Mouse (Mus musculus): ENCODE results near the gene BC035947. TPM values are rescaled to one million over a fixed set of nuclear protein-coding genes. Genes with fewer than 3 reads are reported as not detected.
A peak's percentile ranks its signal among the peaks of the same experiment; 100 is the strongest.
"Not testable (repeated sequence)": the region's sequence is repeated elsewhere in the genome, so short reads cannot be mapped to it uniquely, and the experiment has no call there.

BC035947 gene
- polyA plus RNA-seq, 1 experiment from 2014 or later = 0.33 TPM

- Histone ChIP-seq H3K27me3 (ENCODE audit: control insufficient read depth, insufficient read depth, low read length) (no peaks in the 10 kb centered on the region), H3K4me3 (ENCODE audit: low read depth, low read length) (no peak overlapping the region), H3K4me2 (replicated peaks; ENCODE audit: low read depth, low read length) (no peak overlapping the region), H3K9me3 (ENCODE audit: control insufficient read depth, low read depth, low read length) (no peaks in the 10 kb centered on the region), H3K4me1 (ENCODE audit: control insufficient read depth, insufficient read depth, low read length) (no peaks in the 10 kb centered on the region), H3K27ac (ENCODE audit: low read length) (no peak overlapping the region), H3K36me3 (ENCODE audit: control insufficient read depth, insufficient read depth, low read length) (no peaks in the 10 kb centered on the region), H3K9ac (replicated peaks; ENCODE audit: low read depth, low read length) (no peak overlapping the region)
- WGBS = 87% methylated on average over 7 of the region's 7 CpGs
- no peak for ATAC-seq (ENCODE audit: insufficient number of reproducible peaks, insufficient read depth, low FRiP score, low read depth)
These were observed 6.9 kb upstream of the BC035947 start for GRCm38 (mm10) chr1:78518907-78519306.

- WGBS = 82% methylated on average over 8 of the region's 8 CpGs
- H3K36me3 ChIP-seq (ENCODE audit: control insufficient read depth, insufficient read depth, low read length) = no peaks in the 10 kb centered on the region
- no peak overlapping the region for H3K9ac ChIP-seq (replicated peaks; ENCODE audit: low read depth, low read length)
- no peak overlapping the region for H3K4me3 ChIP-seq (ENCODE audit: low read depth, low read length)
- H3K4me2 ChIP-seq (replicated peaks; ENCODE audit: low read depth, low read length) = no peak overlapping the region
- H3K4me1 ChIP-seq (ENCODE audit: control insufficient read depth, insufficient read depth, low read length) = no peaks in the 10 kb centered on the region
- no peak for ATAC-seq (ENCODE audit: insufficient number of reproducible peaks, insufficient read depth, low FRiP score, low read depth)
- H3K27ac ChIP-seq (ENCODE audit: low read length) = no peak overlapping the region
- H3K9me3 ChIP-seq (ENCODE audit: control insufficient read depth, low read depth, low read length) = no peaks in the 10 kb centered on the region
- no peaks in the 10 kb centered on the region for H3K27me3 ChIP-seq (ENCODE audit: control insufficient read depth, insufficient read depth, low read length)
These were observed 798 bp upstream of the BC035947 start for GRCm38 (mm10) chr1:78512756-78513155.

GRCm38 (mm10) chr1:78510862-78511261 is 1.1 kb downstream of the BC035947 start, which contains the start of gene Mogat1:
Gene Mogat1 (plus strand): TSS chr1:78510991.
- no peaks in the 10 kb centered on the region for H3K36me3 ChIP-seq (ENCODE audit: control insufficient read depth, insufficient read depth, low read length)
- 58% methylated on average over 5 of the region's 5 CpGs for WGBS
- H3K27ac ChIP-seq (ENCODE audit: low read length) = no peak within 1 kb of the TSS
- no peaks in the 10 kb centered on the region for H3K4me1 ChIP-seq (ENCODE audit: control insufficient read depth, insufficient read depth, low read length)
- H3K9me3 ChIP-seq (ENCODE audit: control insufficient read depth, low read depth, low read length) = no peaks in the 10 kb centered on the region
- H3K4me3 ChIP-seq (ENCODE audit: low read depth, low read length) = peak within 1 kb of the TSS; percentile 10
- no peak for ATAC-seq (ENCODE audit: insufficient number of reproducible peaks, insufficient read depth, low FRiP score, low read depth)
- no peak within 1 kb of the TSS for H3K9ac ChIP-seq (replicated peaks; ENCODE audit: low read depth, low read length)
- no peaks in the 10 kb centered on the region for H3K27me3 ChIP-seq (ENCODE audit: control insufficient read depth, insufficient read depth, low read length)
- peak within 1 kb of the TSS; percentile 46 for H3K4me2 ChIP-seq (replicated peaks; ENCODE audit: low read depth, low read length)

- WGBS = 39% methylated on average over 1 of the region's 1 CpGs
- H3K4me2 ChIP-seq (replicated peaks; ENCODE audit: low read depth, low read length) = no peak overlapping the region
- H3K9me3 ChIP-seq (ENCODE audit: control insufficient read depth, low read depth, low read length) = no peaks in the 10 kb centered on the region
- no peak for ATAC-seq (ENCODE audit: insufficient number of reproducible peaks, insufficient read depth, low FRiP score, low read depth)
- H3K36me3 ChIP-seq (ENCODE audit: control insufficient read depth, insufficient read depth, low read length) = no peaks in the 10 kb centered on the region
- H3K27ac ChIP-seq (ENCODE audit: low read length) = no peak overlapping the region
- H3K4me3 ChIP-seq (ENCODE audit: low read depth, low read length) = no peak overlapping the region
- H3K4me1 ChIP-seq (ENCODE audit: control insufficient read depth, insufficient read depth, low read length) = no peaks in the 10 kb centered on the region
- no peak overlapping the region for H3K9ac ChIP-seq (replicated peaks; ENCODE audit: low read depth, low read length)
- H3K27me3 ChIP-seq (ENCODE audit: control insufficient read depth, insufficient read depth, low read length) = no peaks in the 10 kb centered on the region
These were observed 4.8 kb downstream of the BC035947 start for GRCm38 (mm10) chr1:78507137-78507536.

GRCm38 (mm10) chr1:78502527-78502926 is 9.4 kb downstream of the BC035947 start:
- Histone ChIP-seq H3K27me3 (ENCODE audit: control insufficient read depth, insufficient read depth, low read length) (no peaks in the 10 kb centered on the region), H3K4me2 (replicated peaks; ENCODE audit: low read depth, low read length) (no peak overlapping the region), H3K9ac (replicated peaks; ENCODE audit: low read depth, low read length) (no peak overlapping the region), H3K9me3 (ENCODE audit: control insufficient read depth, low read depth, low read length) (no peaks in the 10 kb centered on the region), H3K27ac (ENCODE audit: low read length) (no peak overlapping the region), H3K4me1 (ENCODE audit: control insufficient read depth, insufficient read depth, low read length) (no peaks in the 10 kb centered on the region), H3K4me3 (ENCODE audit: low read depth, low read length) (no peak overlapping the region), H3K36me3 (ENCODE audit: control insufficient read depth, insufficient read depth, low read length) (no peaks in the 10 kb centered on the region)
- ATAC-seq (ENCODE audit: insufficient number of reproducible peaks, insufficient read depth, low FRiP score, low read depth) = no peak
- 93% methylated on average over 6 of the region's 6 CpGs for WGBS

- H3K4me1 ChIP-seq (ENCODE audit: control insufficient read depth, insufficient read depth, low read length); H3K4me3 ChIP-seq (ENCODE audit: low read depth, low read length); H3K27me3 ChIP-seq (ENCODE audit: control insufficient read depth, insufficient read depth, low read length); H3K9ac ChIP-seq (replicated peaks; ENCODE audit: low read depth, low read length); H3K36me3 ChIP-seq (ENCODE audit: control insufficient read depth, insufficient read depth, low read length); H3K4me2 ChIP-seq (replicated peaks; ENCODE audit: low read depth, low read length); H3K9me3 ChIP-seq (ENCODE audit: control insufficient read depth, low read depth, low read length); ATAC-seq (ENCODE audit: insufficient number of reproducible peaks, insufficient read depth, low FRiP score, low read depth); H3K27ac ChIP-seq (ENCODE audit: low read length): not testable (repeated sequence)
- WGBS = 89% methylated on average over 12 of the region's 12 CpGs
These were observed 10.1 kb downstream of the BC035947 start for GRCm38 (mm10) chr1:78501856-78502255.

- Histone ChIP-seq H3K36me3 (ENCODE audit: control insufficient read depth, insufficient read depth, low read length) (no peaks in the 10 kb centered on the region), H3K4me1 (ENCODE audit: control insufficient read depth, insufficient read depth, low read length) (no peaks in the 10 kb centered on the region), H3K4me2 (replicated peaks; ENCODE audit: low read depth, low read length) (no peak overlapping the region), H3K9ac (replicated peaks; ENCODE audit: low read depth, low read length) (no peak overlapping the region), H3K4me3 (ENCODE audit: low read depth, low read length) (no peak overlapping the region), H3K27ac (ENCODE audit: low read length) (no peak overlapping the region), H3K27me3 (ENCODE audit: control insufficient read depth, insufficient read depth, low read length) (no peaks in the 10 kb centered on the region), H3K9me3 (ENCODE audit: control insufficient read depth, low read depth, low read length) (no peaks in the 10 kb centered on the region)
- WGBS = 84% methylated on average over 16 of the region's 16 CpGs
- no peak for ATAC-seq (ENCODE audit: insufficient number of reproducible peaks, insufficient read depth, low FRiP score, low read depth)
These were observed 10.9 kb downstream of the BC035947 start for GRCm38 (mm10) chr1:78501036-78501435.

- Histone ChIP-seq H3K27ac (ENCODE audit: low read length) (no peak overlapping the region), H3K4me1 (ENCODE audit: control insufficient read depth, insufficient read depth, low read length) (peaks cover 13% of the 10 kb centered on the region; the same call in 1 of the 2 replicates), H3K9me3 (ENCODE audit: control insufficient read depth, low read depth, low read length) (no peaks in the 10 kb centered on the region), H3K4me2 (replicated peaks; ENCODE audit: low read depth, low read length) (no peak overlapping the region), H3K36me3 (ENCODE audit: control insufficient read depth, insufficient read depth, low read length) (no peaks in the 10 kb centered on the region), H3K4me3 (ENCODE audit: low read depth, low read length) (no peak overlapping the region), H3K27me3 (ENCODE audit: control insufficient read depth, insufficient read depth, low read length) (no peaks in the 10 kb centered on the region), H3K9ac (replicated peaks; ENCODE audit: low read depth, low read length) (no peak overlapping the region)
- ATAC-seq (ENCODE audit: insufficient number of reproducible peaks, insufficient read depth, low FRiP score, low read depth) = no peak
- WGBS = 81% methylated on average over 1 of the region's 1 CpGs
These were observed 21.8 kb downstream of the BC035947 start for GRCm38 (mm10) chr1:78490143-78490542.

GRCm38 (mm10) chr1:78488752-78489492 is 23.0 kb downstream of the BC035947 start, which contains the start of gene Farsb:
Gene Farsb (minus strand): TSS chr1:78488897.
- Histone ChIP-seq H3K27me3 (ENCODE audit: control insufficient read depth, insufficient read depth, low read length) (no peaks in the 10 kb centered on the region), H3K9me3 (ENCODE audit: control insufficient read depth, low read depth, low read length) (no peaks in the 10 kb centered on the region), H3K4me2 (replicated peaks; ENCODE audit: low read depth, low read length) (peak within 1 kb of the TSS; percentile 87), H3K9ac (replicated peaks; ENCODE audit: low read depth, low read length) (peak within 1 kb of the TSS; percentile 72), H3K4me3 (ENCODE audit: low read depth, low read length) (peak within 1 kb of the TSS; percentile 89), H3K27ac (ENCODE audit: low read length) (peak within 1 kb of the TSS; percentile 68), H3K4me1 (ENCODE audit: control insufficient read depth, insufficient read depth, low read length) (peaks cover 16% of the 10 kb centered on the region; the same call in 1 of the 2 replicates), H3K36me3 (ENCODE audit: control insufficient read depth, insufficient read depth, low read length) (0 out of 2 replicates have a peak, but pooled peaks cover 4% of the 10 kb centered on the region)
- under 1% methylated on average over 31 of the region's 31 CpGs for WGBS
- peak; percentile 96 for ATAC-seq (ENCODE audit: insufficient number of reproducible peaks, insufficient read depth, low FRiP score, low read depth)

All from stomach, embryonic 14.5 days (tissue).